Mouse (Mus musculus): ENCODE data around the gene Sun2.

The Sun2 gene

GRCm38 (mm10) chr15:79690426-79691022 is 51.8 kb downstream of the Sun2 start, which contains the start of gene Gtpbp1:
Gene Gtpbp1, plus strand, starts transcription at chr15:79690845.
- in situ Hi-C loops (cut with MboI; ENCODE audit: unreplicated experiment in 2 of 2): loop anchor here (25.0 kb wide), 1 partner anchor 803 kb away; the partner anchor contains the start of genes Gga1 (in 2 of the 2), Gm49510 (in 2 of the 2) and Sh3bp1 (in 2 of the 2)

GRCm38 (mm10) chr15:79689662-79690425 is 52.5 kb downstream of the Sun2 start:
- in situ Hi-C loops (cut with MboI; ENCODE audit: unreplicated experiment in 2 of 2): loop anchor here (25.0 kb wide), 1 partner anchor 803 kb away; the partner anchor contains the start of genes Gga1 (in 2 of the 2), Gm49510 (in 2 of the 2) and Sh3bp1 (in 2 of the 2)

- in situ Hi-C loops (cut with MboI; ENCODE audit: unreplicated experiment in 2 of 2): loop anchor here (25.0 kb wide), 1 partner anchor 801 kb away; the partner anchor contains the start of genes Gga1 (in 2 of the 2), Gm49510 (in 2 of the 2) and Sh3bp1 (in 2 of the 2)
Observed at GRCm38 (mm10) chr15:79688268-79688956, 53.9 kb downstream of the Sun2 start.

GRCm38 (mm10) chr15:79687646-79688267 is 54.6 kb downstream of the Sun2 start, which contains the start of gene Josd1:
Gene Josd1, minus strand, starts transcription at chr15:79687919.
- in situ Hi-C loops (cut with MboI; ENCODE audit: unreplicated experiment in 2 of 2): loop anchor here (25.0 kb wide), 1 partner anchor 800 kb away; the partner anchor contains the start of genes Gga1 (in 2 of the 2), Gm49510 (in 2 of the 2) and Sh3bp1 (in 2 of the 2)

- in situ Hi-C loops (cut with MboI; ENCODE audit: unreplicated experiment in 2 of 2): loop anchor here (25.0 kb wide), 1 partner anchor 800 kb away; the partner anchor contains the start of genes Gga1 (in 2 of the 2), Gm49510 (in 2 of the 2) and Sh3bp1 (in 2 of the 2)
Observed at GRCm38 (mm10) chr15:79687175-79687574, 55.2 kb downstream of the Sun2 start.

- in situ Hi-C loops (cut with MboI; ENCODE audit: unreplicated experiment in 2 of 2): loop anchor here (25.0 kb wide), 1 partner anchor 799 kb away; the partner anchor contains the start of genes Gga1 (in 2 of the 2), Gm49510 (in 2 of the 2) and Sh3bp1 (in 2 of the 2)
Observed at GRCm38 (mm10) chr15:79686046-79686869, 56.1 kb downstream of the Sun2 start.

GRCm38 (mm10) chr15:79685141-79685641 is 57.1 kb downstream of the Sun2 start:
- in situ Hi-C loops (cut with MboI; ENCODE audit: unreplicated experiment in 2 of 2): loop anchor here (25.0 kb wide), 1 partner anchor 798 kb away; the partner anchor contains the start of genes Gga1 (in 2 of the 2), Gm49510 (in 2 of the 2) and Sh3bp1 (in 2 of the 2)

- in situ Hi-C loops (cut with MboI; ENCODE audit: unreplicated experiment in 2 of 2): loop anchor here (25.0 kb wide), 1 partner anchor 797 kb away; the partner anchor contains the start of genes Gga1 (in 2 of the 2), Gm49510 (in 2 of the 2) and Sh3bp1 (in 2 of the 2)
Observed at GRCm38 (mm10) chr15:79684616-79685015, 57.7 kb downstream of the Sun2 start.

- in situ Hi-C loops (cut with MboI; ENCODE audit: unreplicated experiment in 2 of 2): loop anchor here (25.0 kb wide), 1 partner anchor 797 kb away; the partner anchor contains the start of genes Gga1 (in 2 of the 2), Gm49510 (in 2 of the 2) and Sh3bp1 (in 2 of the 2)
Observed at GRCm38 (mm10) chr15:79683707-79684465, 58.5 kb downstream of the Sun2 start.

GRCm38 (mm10) chr15:79683146-79683545 is 59.2 kb downstream of the Sun2 start:
- in situ Hi-C loops (cut with MboI; ENCODE audit: unreplicated experiment in 2 of 2): loop anchor here (25.0 kb wide), 1 partner anchor 796 kb away; the partner anchor contains the start of genes Gga1 (in 2 of the 2), Gm49510 (in 2 of the 2) and Sh3bp1 (in 2 of the 2)

- in situ Hi-C loops (cut with MboI; ENCODE audit: unreplicated experiment in 2 of 2): loop anchor here (25.0 kb wide), 1 partner anchor 795 kb away; the partner anchor contains the start of genes Gga1 (in 2 of the 2), Gm49510 (in 2 of the 2) and Sh3bp1 (in 2 of the 2)
Observed at GRCm38 (mm10) chr15:79681973-79682372, 60.4 kb downstream of the Sun2 start.

GRCm38 (mm10) chr15:79677936-79678335 is 64.4 kb downstream of the Sun2 start:
- in situ Hi-C loops (cut with MboI; ENCODE audit: unreplicated experiment in 2 of 2): loop anchor here (25.0 kb wide), 1 partner anchor 791 kb away; the partner anchor contains the start of genes Gga1 (in 2 of the 2), Gm49510 (in 2 of the 2) and Sh3bp1 (in 2 of the 2)

All from v-Abl transformed pro-B cells (cell line).